ENCODE assay signal across 29 mouse cellular contexts in genomic region chr5:136363421-136363820, GRCm38 (mm10).
DNase-seq lines count a peak whose midpoint lies in the region; ATAC-seq and TF ChIP-seq lines count a peak whose summit lies in the region.
"Had no signal": no experiment of that assay in that cellular context is flagged by ENCODE, and none has a peak within 500 bp of the region (broad histone marks: within the 10 kb centered on the region; RNA-seq: fewer than 3 reads in every experiment).

No protein-coding gene starts in this region.

- no peaks in the 10 kb centered on the region for H3K9me3 ChIP-seq in midbrain, postnatal 0 days (ENCODE audit: low read length)
- no peaks in the 10 kb centered on the region for H3K9me3 ChIP-seq in midbrain, embryonic 14.5 days (ENCODE audit: control insufficient read depth, low read length)
- H3K9me3 ChIP-seq: heart, embryonic 12.5 days; hindbrain, embryonic 13.5 days; liver, embryonic 12.5 days had no signal

- no peak overlapping the region for H3K4me3 ChIP-seq in midbrain, postnatal 0 days (ENCODE audit: low read depth, low read length)
- no peak overlapping the region for H3K4me3 ChIP-seq in midbrain, embryonic 14.5 days (replicated peaks; ENCODE audit: low read depth, low read length)
- H3K4me3 ChIP-seq: erythroblast, embryonic 14.5 days; gastrocnemius, adult 2 months; heart, embryonic 12.5 days; hindbrain, embryonic 13.5 days; liver, embryonic 12.5 days had no signal

- H3K4me1 ChIP-seq in midbrain, postnatal 0 days (ENCODE audit: insufficient read depth, low read length), result no peaks in the 10 kb centered on the region
- peaks cover 4% of the 10 kb centered on the region; the same call in 1 of the 2 replicates for H3K4me1 ChIP-seq in midbrain, embryonic 14.5 days (ENCODE audit: control insufficient read depth, insufficient read depth, low read length)
- H3K4me1 ChIP-seq: hindbrain, embryonic 13.5 days; liver, embryonic 12.5 days had no signal

- WGBS in midbrain, postnatal 0 days, result 42% methylated on average over 7 of the region's 7 CpGs
- 46% methylated on average over 7 of the region's 7 CpGs for WGBS in midbrain, embryonic 14.5 days

- H3K9ac ChIP-seq in midbrain, postnatal 0 days (replicated peaks; ENCODE audit: low read length, poor library complexity, severe bottlenecking), result no peak overlapping the region
- H3K9ac ChIP-seq in midbrain, embryonic 14.5 days (replicated peaks; ENCODE audit: low read length), result no peak overlapping the region
- H3K9ac ChIP-seq: heart, embryonic 12.5 days; hindbrain, embryonic 13.5 days; liver, embryonic 12.5 days; liver, postnatal 0 days had no signal

- TF ChIP-seq CTCF in midbrain, postnatal 0 days (IDR thresholded peaks at IDR 0.05), result 0 out of 2 replicates have a peak, but pooled peaks have one; percentile 4

- no peak overlapping the region for H3K27ac ChIP-seq in midbrain, postnatal 0 days (ENCODE audit: low read depth, low read length)
- H3K27ac ChIP-seq in midbrain, embryonic 14.5 days (replicated peaks; ENCODE audit: low read depth, low read length), result no peak overlapping the region
- H3K27ac ChIP-seq: gastrocnemius, adult 2 months; hindbrain, embryonic 13.5 days; kidney, postnatal 0 days; liver, embryonic 12.5 days had no signal

- no peak for ATAC-seq in cerebellum, adult (ENCODE audit: insufficient number of reproducible peaks, low FRiP score, low TSS enrichment)
- no peak for ATAC-seq in midbrain, postnatal 0 days (ENCODE audit: low FRiP score)
- no peak for ATAC-seq in midbrain, embryonic 14.5 days (ENCODE audit: low FRiP score, low TSS enrichment)
- ATAC-seq: intestine, embryonic 16.5 days; liver, embryonic 12.5 days; liver, postnatal 0 days; Patski had no signal

- DNase-seq in cerebellum, postnatal 14 days, result peak; percentile 17 to 23
- peak; percentile 9 to 19 for DNase-seq in frontal cortex, adult 2 months (ENCODE audit: extremely low spot score in 1 of 2, low spot score in 1 of 2)
- DNase-seq in frontal cortex, postnatal 14 days (ENCODE audit: low spot score in 2 of 2), result no peak
- peak; percentile 5 for DNase-seq in midbrain, postnatal 0 days (ENCODE audit: low spot score)
- DNase-seq in midbrain, embryonic 14.5 days, result no peak
- DNase-seq in adrenal gland, adult (ENCODE audit: inconsistent age in 2 of 2, low spot score in 1 of 2), result no peak
- DNase-seq: adrenal gland, postnatal 14 days; cerebellum, adult 9-10 months; gastrocnemius, adult 2 months; gastrocnemius, postnatal 36 days; heart, adult 18-20 months; heart, postnatal 4 days; kidney, adult 8-10 months; kidney, postnatal 4 days; layer of hippocampus, adult 9-11 months; left cerebral cortex, postnatal 4 days; liver, postnatal 0 days; lung, postnatal 36 days; thymus, adult 2 months; thymus, postnatal 36 days had no signal

- H3K4me2 ChIP-seq in midbrain, postnatal 0 days (ENCODE audit: low read depth, low read length, poor library complexity, severe bottlenecking), result no peak overlapping the region
- H3K4me2 ChIP-seq in midbrain, embryonic 14.5 days (ENCODE audit: low read length), result no peak overlapping the region
- H3K4me2 ChIP-seq: heart, embryonic 12.5 days; hindbrain, embryonic 13.5 days; liver, embryonic 12.5 days; midbrain, embryonic 11.5 days had no signal

- H3K27me3 ChIP-seq in midbrain, postnatal 0 days (ENCODE audit: insufficient read depth, low read length), result no peaks in the 10 kb centered on the region
- H3K27me3 ChIP-seq in midbrain, embryonic 14.5 days (ENCODE audit: control insufficient read depth, insufficient read depth, low read length), result no peaks in the 10 kb centered on the region
- H3K27me3 ChIP-seq: heart, embryonic 12.5 days; hindbrain, embryonic 13.5 days; liver, embryonic 12.5 days; Patski had no signal

- H3K36me3 ChIP-seq in midbrain, postnatal 0 days (ENCODE audit: insufficient read depth, low read length), result peaks cover 18% of the 10 kb centered on the region
- H3K36me3 ChIP-seq in midbrain, embryonic 14.5 days (ENCODE audit: control insufficient read depth, insufficient read depth, low read length), result peaks cover 28% of the 10 kb centered on the region

Comparison
In these comparisons a context has a peak if more than half of its experiments do, and no peak if none do; other contexts are left out.
1. DNase-seq: peak in cerebellum, postnatal 14 days (2 of 2), frontal cortex, adult 2 months (2 of 2) and midbrain, postnatal 0 days (single experiment); none in frontal cortex, postnatal 14 days (0 of 2), midbrain, embryonic 14.5 days (single experiment) and adrenal gland, adult (0 of 2).